Mouse (Mus musculus) testis, postnatal 14 days (tissue): ENCODE measurements around the gene Sulf2.
"Not testable (repeated sequence)": the region's sequence is repeated elsewhere in the genome, so short reads cannot be mapped to it uniquely, and the experiment has no call there.

ENCODE experiments used
- DNase-seq: peaks from one replicate; pipeline ENCODE4 v3.0.0; 2021; ENCODE audit warnings: low spot score

Gene Sulf2

GRCm38 (mm10) chr2:166155454-166155815 is at the start of gene Sulf2:
TSS of gene Sulf2 (minus strand) at chr2:166155663.
- DNase-seq: peak; percentile 66

GRCm38 (mm10) chr2:166204174-166204573 is 48.7 kb upstream of the Sulf2 start:
- DNase-seq: no peak

- DNase-seq: no peak
Observed at GRCm38 (mm10) chr2:166203647-166204046, 48.2 kb upstream of the Sulf2 start.

GRCm38 (mm10) chr2:166197964-166198363 is 42.5 kb upstream of the Sulf2 start:
- no peak for DNase-seq

- DNase-seq: no peak
Observed at GRCm38 (mm10) chr2:166197064-166197463, 41.6 kb upstream of the Sulf2 start.

- DNase-seq: no peak
Observed at GRCm38 (mm10) chr2:166196080-166196786, 40.8 kb upstream of the Sulf2 start.

- DNase-seq: no peak
Observed at GRCm38 (mm10) chr2:166195041-166195440, 39.6 kb upstream of the Sulf2 start.

- DNase-seq: peak; percentile 75
Observed at GRCm38 (mm10) chr2:166194112-166194758, 38.8 kb upstream of the Sulf2 start.

- no peak for DNase-seq
Observed at GRCm38 (mm10) chr2:166193509-166193908, 38.0 kb upstream of the Sulf2 start.

GRCm38 (mm10) chr2:166190816-166191215 is 35.4 kb upstream of the Sulf2 start:
- no peak for DNase-seq

- DNase-seq: no peak
Observed at GRCm38 (mm10) chr2:166189191-166189590, 33.7 kb upstream of the Sulf2 start.

GRCm38 (mm10) chr2:166187874-166188453 is 32.5 kb upstream of the Sulf2 start:
- DNase-seq: peak; percentile 30

GRCm38 (mm10) chr2:166187319-166187718 is 31.9 kb upstream of the Sulf2 start:
- not testable (repeated sequence) for DNase-seq

- no peak for DNase-seq
Observed at GRCm38 (mm10) chr2:166186244-166186948, 30.9 kb upstream of the Sulf2 start.

GRCm38 (mm10) chr2:166185768-166186167 is 30.3 kb upstream of the Sulf2 start:
- no peak for DNase-seq

- DNase-seq: no peak
Observed at GRCm38 (mm10) chr2:166184417-166184816, 29.0 kb upstream of the Sulf2 start.

GRCm38 (mm10) chr2:166182009-166182685 is 26.7 kb upstream of the Sulf2 start:
- DNase-seq: no peak

- DNase-seq: no peak
Observed at GRCm38 (mm10) chr2:166180744-166181508, 25.5 kb upstream of the Sulf2 start.

- DNase-seq: no peak
Observed at GRCm38 (mm10) chr2:166180136-166180649, 24.7 kb upstream of the Sulf2 start.

- no peak for DNase-seq
Observed at GRCm38 (mm10) chr2:166179457-166180101, 24.1 kb upstream of the Sulf2 start.
